In genomic region chr3:52069304-52070162, GRCm38 (mm10) we compare ENCODE assay signal across 8 mouse cellular contexts. TPM values are rescaled to one million over a fixed set of nuclear protein-coding genes. Genes with fewer than 3 reads are reported as not detected.
A peak's percentile ranks its signal among the peaks of the same experiment; 100 is the strongest.
DNase-seq lines count a peak whose midpoint lies in the region; ATAC-seq lines count a peak whose summit lies in the region.

No protein-coding gene starts in this region.

- DNase-seq in gastrocnemius, postnatal 25 days = peak; percentile 57
- DNase-seq in left cerebral cortex, postnatal 25 days (ENCODE audit: low spot score in 2 of 2) = peak; percentile 64 to 87
- peak; percentile 42 for DNase-seq in spleen, adult 12 weeks (ENCODE audit: low spot score)
- DNase-seq in c-Kit-positive CD71-positive TER-119-positive erythroid progenitor cells, embryonic 14.5 days (ENCODE audit: low spot score) = no peak

- ATAC-seq in activated CD4-positive, CD25-positive, alpha-beta regulatory T cell, adult 4 months = peak; percentile 96
- peak; percentile 92 for ATAC-seq in common myeloid progenitor, adult 5-6 weeks (replicated peaks; ENCODE audit: low read depth, poor library complexity, severe bottlenecking)
- ATAC-seq in inflammation-experienced regulatory T-cells, adult 6 months = peak; percentile 98
- ATAC-seq in megakaryocyte-erythroid progenitor cell, adult 5-6 weeks (replicated peaks; ENCODE audit: low FRiP score, low TSS enrichment, poor library complexity, severe bottlenecking) = peak; percentile 76

- intact Hi-C loops in left cerebral cortex, postnatal 25 days (cut with DNase I) = loop anchor here (1.0 kb wide), 1 partner anchor 33 kb away; no protein-coding TSS in a partner anchor

RNA-seq across cellular contexts. Expression of gene Maml3, which starts 35.3 kb away (rescaled TPM):
- polyA plus RNA-seq in activated CD4-positive, CD25-positive, alpha-beta regulatory T cell, adult 4 months (2017; shearing (Covaris generic)) = under 1 TPM; 0.55 to 0.67 TPM
- 14.8 and 15.5 TPM in 2 replicates for total RNA-seq in common myeloid progenitor, adult 5-6 weeks (2017)
- total RNA-seq in gastrocnemius, postnatal 25 days (2021) = 1 to 10 TPM; 2.4 to 2.5 TPM
- polyA plus RNA-seq in inflammation-experienced regulatory T-cells, adult 6 months (2017; shearing (Covaris generic)) = 1 to 10 TPM in 1 of 3 experiments, under 1 TPM in 1, not detected in 1; 0.68 to 2.2 TPM
- 10 to 100 TPM in 1 of 2 experiments, 1 to 10 TPM in 1; 9.9 to 10.1 TPM for total RNA-seq in left cerebral cortex, postnatal 25 days (2021)
- 8.5 and 10.6 TPM in 2 replicates for total RNA-seq in megakaryocyte-erythroid progenitor cell, adult 5-6 weeks (2014; fragmentation: Nextera tagmentation)
- 4.4 and 7.6 TPM in 2 replicates for total RNA-seq in megakaryocyte-erythroid progenitor cell, adult 5-6 weeks (2017)
